Mouse (Mus musculus): Measurements from ENCODE around the gene Zyx.

DNA sequence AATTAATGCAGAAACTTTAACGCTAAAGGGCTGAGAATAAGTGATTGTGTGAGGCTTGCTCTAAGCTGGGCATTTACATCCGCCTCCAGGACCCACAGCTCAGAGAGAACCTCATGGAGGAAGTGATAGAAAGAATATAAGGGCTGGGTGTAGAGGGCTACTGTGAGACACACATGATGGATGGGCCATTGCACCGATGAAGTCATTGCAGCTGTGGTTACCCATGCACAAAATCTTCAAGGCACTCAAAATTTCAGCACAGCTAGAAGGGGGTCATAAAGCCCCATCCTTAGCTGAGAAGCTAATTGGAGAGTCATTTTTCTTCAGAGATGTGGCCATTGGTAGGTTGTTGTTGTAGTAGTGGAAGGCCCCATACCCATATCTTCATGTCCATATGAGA, 48.9 kb downstream of the Zyx start:
- no peak for TF ChIP-seq POLR2A (IDR thresholded peaks at IDR 0.05; ENCODE audit: insufficient read length, low read depth)
- no peak for TF ChIP-seq MYOG (IDR thresholded peaks at IDR 0.05; ENCODE audit: control insufficient read depth in 1 of 3, insufficient read depth in 1 of 3, insufficient read length in 2 of 3, low read depth in 2 of 3)
- TF ChIP-seq E2F4 (IDR thresholded peaks at IDR 0.05; ENCODE audit: insufficient read depth) = no peak
- no peak for TF ChIP-seq USF1 (IDR thresholded peaks at IDR 0.05; ENCODE audit: low read depth)
